8 mouse cellular contexts compared by ENCODE assay signal in the genomic region with DNA sequence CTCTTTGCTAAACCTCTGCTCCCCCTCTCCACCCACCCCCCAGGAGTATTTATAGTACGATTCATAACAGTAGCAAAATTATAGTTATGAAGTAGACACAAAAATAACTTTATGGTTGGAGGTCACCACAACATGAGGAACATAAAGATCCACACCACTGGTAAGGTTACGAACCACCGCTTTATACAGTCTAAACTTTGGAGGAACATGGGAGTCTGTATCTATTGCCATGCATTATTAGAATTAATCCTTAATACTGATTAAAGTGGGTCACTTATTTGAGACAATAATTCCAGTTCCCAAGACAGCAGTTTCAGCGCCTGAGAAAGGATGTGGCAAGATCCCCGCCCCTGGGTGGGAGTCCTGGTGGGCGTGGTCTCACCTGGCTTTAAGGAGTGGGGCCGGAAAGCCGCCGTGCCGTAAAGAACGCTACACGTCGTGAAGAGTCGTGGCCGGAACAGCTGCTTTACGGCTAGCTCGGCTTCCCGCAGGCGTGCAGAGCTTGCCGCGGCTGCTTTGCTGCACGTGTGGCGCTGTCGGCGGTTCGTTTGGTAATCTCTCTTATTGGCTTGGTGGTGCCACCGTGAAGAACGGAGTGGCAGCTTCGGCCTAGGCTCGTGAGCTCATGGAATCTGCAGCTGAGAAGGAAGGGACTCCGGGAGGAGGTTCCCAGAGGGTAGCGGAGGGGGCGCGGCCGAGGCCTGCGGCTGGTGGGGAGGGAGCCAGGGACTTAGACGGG. TPM values are rescaled to one million over a fixed set of nuclear protein-coding genes. Genes with fewer than 3 reads are reported as not detected.
DNase-seq lines count a peak whose midpoint lies in the region; ATAC-seq and TF ChIP-seq lines count a peak whose summit lies in the region.

A gene (plus strand): TSS at position 463 of the 739 bp plus-strand sequence.

- peaks cover 0 to 7% of the 10 kb centered on the region in 2 experiments; a peak in 2 of 4 replicates for H3K4me1 ChIP-seq in MEL (ENCODE audit: control insufficient read depth in 1 of 2, insufficient read depth in 2 of 2, low read length in 2 of 2)
- no peaks in the 10 kb centered on the region for H3K4me1 ChIP-seq in cerebellum, adult 2 months (ENCODE audit: control insufficient read depth, insufficient read depth, low read length)
- H3K4me1 ChIP-seq in forebrain, postnatal 0 days (ENCODE audit: insufficient read depth): peaks cover 9% of the 10 kb centered on the region
- H3K4me1 ChIP-seq in lung, embryonic 15.5 days: peaks cover 9% of the 10 kb centered on the region

- peak within 1 kb of the TSS; percentile 74 to 81 for H3K4me3 ChIP-seq in MEL (ENCODE audit: control insufficient read depth in 1 of 2, insufficient read depth in 1 of 2, low read depth in 2 of 2, low read length in 2 of 2)
- H3K4me3 ChIP-seq in cerebellum, adult 2 months (replicated peaks; ENCODE audit: insufficient read depth, low read depth, low read length): peak within 1 kb of the TSS; percentile 90
- peak within 1 kb of the TSS; percentile 65 for H3K4me3 ChIP-seq in forebrain, postnatal 0 days (ENCODE audit: low read depth, low read length)
- H3K4me3 ChIP-seq in lung, embryonic 15.5 days: peak within 1 kb of the TSS; percentile 88

- peak within 1 kb of the TSS; percentile 77 for H3K9ac ChIP-seq in MEL (ENCODE audit: control insufficient read depth, low read depth, low read length, poor library complexity, severe bottlenecking)
- peak within 1 kb of the TSS; percentile 71 for H3K9ac ChIP-seq in forebrain, postnatal 0 days
- H3K9ac ChIP-seq in lung, embryonic 15.5 days: peak within 1 kb of the TSS; percentile 74

- peak; percentile 94 for ATAC-seq in forebrain, postnatal 0 days
- ATAC-seq in lung, embryonic 15.5 days (ENCODE audit: borderline replicate concordance, extremely low read depth, low FRiP score, low TSS enrichment): peak; percentile 86

- H3K4me2 ChIP-seq in forebrain, postnatal 0 days (ENCODE audit: low read depth): peak within 1 kb of the TSS; percentile 82
- peak within 1 kb of the TSS; percentile 73 for H3K4me2 ChIP-seq in lung, embryonic 15.5 days

- H3K36me3 ChIP-seq in MEL (ENCODE audit: control insufficient read depth in 1 of 2, insufficient read depth in 2 of 2, low read length in 2 of 2): peaks cover 7 to 10% of the 10 kb centered on the region in 2 experiments
- H3K36me3 ChIP-seq in forebrain, postnatal 0 days (ENCODE audit: insufficient read depth): peaks cover 11% of the 10 kb centered on the region
- peaks cover 18% of the 10 kb centered on the region for H3K36me3 ChIP-seq in lung, embryonic 15.5 days

- WGBS in cerebellum, adult 2 months: 5% methylated on average over 37 of the region's 37 CpGs
- WGBS in forebrain, postnatal 0 days: 6% methylated on average over 37 of the region's 37 CpGs
- 5% methylated on average over 37 of the region's 37 CpGs for WGBS in lung, embryonic 15.5 days

- H3K27me3 ChIP-seq in MEL (ENCODE audit: control insufficient read depth in 1 of 2, insufficient read depth in 2 of 2, low read length in 2 of 2): no peaks in the 10 kb centered on the region
- H3K27me3 ChIP-seq in cerebellum, adult 2 months (ENCODE audit: control insufficient read depth, insufficient read depth, low read length): no peaks in the 10 kb centered on the region
- no peaks in the 10 kb centered on the region for H3K27me3 ChIP-seq in forebrain, postnatal 0 days (ENCODE audit: insufficient read depth, low read length)
- H3K27me3 ChIP-seq in lung, embryonic 15.5 days: no peaks in the 10 kb centered on the region

- peak within 1 kb of the TSS; percentile 55 for H3K27ac ChIP-seq in MEL (ENCODE audit: control insufficient read depth, low read depth, low read length)
- H3K27ac ChIP-seq in cerebellum, adult 2 months (ENCODE audit: insufficient read depth, low read length): no peak within 1 kb of the TSS
- H3K27ac ChIP-seq in forebrain, postnatal 0 days (ENCODE audit: low read depth, low read length): peak within 1 kb of the TSS; percentile 68
- H3K27ac ChIP-seq in lung, embryonic 15.5 days: no peak within 1 kb of the TSS

- no peak for TF ChIP-seq RAD21 in MEL (IDR thresholded peaks at IDR 0.05; ENCODE audit: low read depth, low read length)

- no peak for TF ChIP-seq CTCF in MEL (IDR thresholded peaks at IDR 0.05 in 2 of 3, conservative IDR thresholded peaks at IDR 0.05 in 1 of 3; ENCODE audit: control insufficient read depth in 1 of 3, insufficient read depth in 1 of 3, low read depth in 2 of 3, low read length in 3 of 3, poor library complexity in 1 of 3, severe bottlenecking in 1 of 3)
- no peak for TF ChIP-seq CTCF in cerebellum, adult 2 months (IDR thresholded peaks at IDR 0.05; ENCODE audit: borderline replicate concordance, insufficient read depth, low read depth, low read length)
- TF ChIP-seq CTCF in forebrain, postnatal 0 days (IDR thresholded peaks at IDR 0.05; ENCODE audit: low read depth): peak; percentile 50

- H3K9me3 ChIP-seq in MEL (replicated peaks; ENCODE audit: insufficient read depth, low read length): no peaks in the 10 kb centered on the region
- no peaks in the 10 kb centered on the region for H3K9me3 ChIP-seq in forebrain, postnatal 0 days (ENCODE audit: low read length)
- no peaks in the 10 kb centered on the region for H3K9me3 ChIP-seq in lung, embryonic 15.5 days

- TF ChIP-seq POLR2A in MEL (IDR thresholded peaks at IDR 0.05; ENCODE audit: control insufficient read depth in 1 of 2, insufficient read depth in 1 of 2, low read depth in 1 of 2, low read length in 2 of 2, poor library complexity in 1 of 2): peak; percentile 87 to 92
- peak; percentile 65; the same call in 1 of the 2 replicates for TF ChIP-seq POLR2A in cerebellum, adult 2 months (IDR thresholded peaks at IDR 0.05; ENCODE audit: borderline replicate concordance, insufficient read depth, low read length)

- no peak for TF ChIP-seq EP300 in MEL (IDR thresholded peaks at IDR 0.05; ENCODE audit: low read depth in 1 of 2, low read length in 2 of 2)

- DNase-seq in MEL (ENCODE audit: low read depth, low spot score): peak; percentile 97
- DNase-seq in cerebellum, adult 2 months: peak; percentile 93
- peak; percentile 97 for DNase-seq in forebrain, postnatal 0 days
- peak; percentile 94 for DNase-seq in heart, postnatal 4 days
- DNase-seq in layer of hippocampus, adult 8-10 months (ENCODE audit: low spot score in 2 of 2): peak; percentile 91 to 94
- DNase-seq in ovary, adult 18-20 months (ENCODE audit: low spot score): peak; percentile 89
- DNase-seq in thymus, postnatal 0 days (ENCODE audit: low spot score): peak; percentile 93

- H3K79me2 ChIP-seq in MEL (ENCODE audit: control insufficient read depth, insufficient read depth, low read length, poor library complexity): peaks cover 20% of the 10 kb centered on the region

TF ChIP-seq in MEL, 35 proteins besides CTCF, POLR2A, EP300 and RAD21 (continues in another document):
- TF ChIP-seq MAFK (IDR thresholded peaks at IDR 0.05; ENCODE audit: borderline replicate concordance, low read depth, low read length) (no peak), USF1 (IDR thresholded peaks at IDR 0.05; ENCODE audit: low read depth, low read length) (0 out of 2 replicates have a peak, but pooled peaks have one; percentile 5), MEF2A (IDR thresholded peaks at IDR 0.05; ENCODE audit: extremely low read depth, insufficient replicate concordance, low read depth, low read length, poor library complexity, severe bottlenecking) (no peak), MYC (IDR thresholded peaks at IDR 0.05; ENCODE audit: low read depth, low read length) (peak; percentile 97), KAT2A (conservative IDR thresholded peaks at IDR 0.05; ENCODE audit: low read depth, low read length) (peak; percentile 77), POLR2AphosphoS5 (IDR thresholded peaks at IDR 0.05; ENCODE audit: borderline replicate concordance, low read depth, low read length) (no peak), ETS1 (IDR thresholded peaks at IDR 0.05; ENCODE audit: low read depth, low read length) (peak; percentile 52), NRF1 (IDR thresholded peaks at IDR 0.05; ENCODE audit: insufficient read depth, low read depth, low read length, poor library complexity, severe bottlenecking) (peak; percentile 47; the same call in 1 of the 2 replicates), CHD2 (IDR thresholded peaks at IDR 0.05; ENCODE audit: low read length) (no peak), GABPA (IDR thresholded peaks at IDR 0.05; ENCODE audit: low read depth, low read length) (no peak), USF2 (IDR thresholded peaks at IDR 0.05; ENCODE audit: borderline replicate concordance in 1 of 2, insufficient read depth in 1 of 2, low read depth in 1 of 2, low read length in 2 of 2) (no peak), CHD1 (IDR thresholded peaks at IDR 0.05; ENCODE audit: low read depth, low read length) (no peak), ZNF384 (IDR thresholded peaks at IDR 0.05; ENCODE audit: low read depth, low read length) (no peak), ZMIZ1 (IDR thresholded peaks at IDR 0.05; ENCODE audit: low read depth, low read length) (peak; percentile 79), MYB (IDR thresholded peaks at IDR 0.05; ENCODE audit: low read depth, low read length) (no peak), MXI1 (IDR thresholded peaks at IDR 0.05; ENCODE audit: low read depth, low read length) (peak; percentile 100), POLR2AphosphoS2 (IDR thresholded peaks at IDR 0.05; ENCODE audit: low read length) (peak; percentile 78), TCF12 (IDR thresholded peaks at IDR 0.05; ENCODE audit: low read depth, low read length) (0 out of 2 replicates have a peak, but pooled peaks have one; percentile 14), MAX (IDR thresholded peaks at IDR 0.05; ENCODE audit: low read length) (peak; percentile 96), UBTF (IDR thresholded peaks at IDR 0.05; ENCODE audit: borderline replicate concordance, insufficient read depth, low read depth, low read length) (no peak), ZKSCAN1 (IDR thresholded peaks at IDR 0.05; ENCODE audit: low read depth, low read length) (no peak), SIN3A (IDR thresholded peaks at IDR 0.05; ENCODE audit: low read length) (peak; percentile 98), TBP (IDR thresholded peaks at IDR 0.05; ENCODE audit: low read depth, low read length) (peak; percentile 87)

RNA-seq across cellular contexts. Expression of the gene that starts here (rescaled TPM):
- 32.0 and 35.2 TPM in 2 replicates for total RNA-seq in MEL (2012; rRNA removed)
- polyA plus RNA-seq in MEL (2012; ENCODE audit: insufficient read depth in 1 of 2, insufficient read length in 2 of 2, low read depth in 1 of 2, low replicate concordance in 2 of 2, missing spikeins in 1 of 2): 100 to 1,000 TPM in 1 of 2 experiments, 10 to 100 TPM in 1; 61.4 to 337 TPM
- 13.3 and 13.4 TPM in 2 replicates for polyA plus RNA-seq in cerebellum, adult 2 months (2012; rRNA removed)
- 7.5 and 15.8 TPM in 2 replicates for total RNA-seq in forebrain, postnatal 0 days (2014; rRNA removed)
- polyA plus RNA-seq in forebrain, postnatal 0 days (2015; fragmentation: Nextera tagmentation; extraction: Ambion mirVana): 30.7 and 32.6 TPM in 2 replicates
- total RNA-seq in heart, postnatal 4 days (2021): 10 to 100 TPM; 14.9 to 15.2 TPM
- total RNA-seq in layer of hippocampus, adult 8-10 months (2022): 10 to 100 TPM; 16.5 to 19.4 (median 17.8) TPM
- polyA plus RNA-seq in lung, embryonic 15.5 days (2015; fragmentation: Nextera tagmentation; extraction: Ambion mirVana): 30.2 and 32.1 TPM in 2 replicates
- polyA plus RNA-seq in thymus, postnatal 0 days (2015; fragmentation: Nextera tagmentation; extraction: Ambion mirVana): 28.9 and 29.5 TPM in 2 replicates

Comparison
In these comparisons a context has a peak if more than half of its experiments do, and no peak if none do; other contexts are left out.
1. H3K27ac ChIP-seq: peak in MEL (single experiment) and forebrain, postnatal 0 days (single experiment); none in cerebellum, adult 2 months (single experiment) and lung, embryonic 15.5 days (single experiment).
2. Peak in every context shown above with its lines, with median percentiles within 50 percentile points of each other: DNase-seq, H3K4me3 ChIP-seq and H3K9ac ChIP-seq.